Mouse (Mus musculus) heart, adult 2 months (tissue): ENCODE results near the gene Hacd3. TPM values are rescaled to one million over a fixed set of nuclear protein-coding genes. Genes with fewer than 3 reads are reported as not detected.

Experiments used
- DNase-seq, 2 experiments: peaks; one replicate each; pipeline ENCODE4 v3.0.0; 2021
- H3K27ac ChIP-seq: fragments of 200-600 bp; 2 replicates; pipeline ENCODE4 v1.8.1; 2022
- H3K27me3 ChIP-seq: fragments of 200-500 bp; 2 replicates; pipeline ENCODE4 v1.6.1; 2012; ENCODE audit warnings: mild to moderate bottlenecking, low read length, inconsistent platforms, mixed read lengths; ENCODE audit not compliant: control insufficient read depth, insufficient read depth
- H3K36me3 ChIP-seq: fragments of 200-500 bp; 2 replicates; pipeline ENCODE4 v1.6.1; 2012; ENCODE audit warnings: low read length, inconsistent platforms; ENCODE audit not compliant: control insufficient read depth, insufficient read depth
- H3K4me1 ChIP-seq: fragments of 200-500 bp; 2 replicates; pipeline ENCODE4 v1.6.1; 2011; ENCODE audit warnings: low read length; ENCODE audit not compliant: control insufficient read depth, insufficient read depth
- H3K4me3 ChIP-seq: fragments of 200-600 bp; 2 replicates; pipeline ENCODE4 v1.8.1; 2022
- H3K79me2 ChIP-seq: fragments of 200-500 bp; replicated peaks from 2 replicates; pipeline ENCODE4 v1.6.1; 2012; ENCODE audit warnings: mild to moderate bottlenecking, inconsistent platforms, low read length, moderate library complexity, mixed read lengths; ENCODE audit not compliant: control insufficient read depth, insufficient read depth
- H3K9ac ChIP-seq: fragments of 200-500 bp; 2 replicates; pipeline ENCODE4 v1.6.1; 2012; ENCODE audit warnings: low read depth, mild to moderate bottlenecking, control low read depth, inconsistent platforms, low read length, mixed read lengths
- CTCF ChIP-seq: fragments of 200-600 bp; IDR thresholded peaks from 2 replicates; pipeline ENCODE4 v1.8.1; 2022; ENCODE audit warnings: antibody characterized with exemption, mild to moderate bottlenecking, moderate library complexity
- EP300 ChIP-seq: fragments of 200-500 bp; IDR thresholded peaks from 2 replicates; pipeline ENCODE4 v1.6.1; 2011; ENCODE audit warnings: low read depth, low read length, control low read depth; ENCODE audit not compliant: insufficient read depth
- POLR2A ChIP-seq: fragments of 200-500 bp; IDR thresholded peaks from 2 replicates; pipeline ENCODE4 v1.6.1; 2011; ENCODE audit warnings: mild to moderate bottlenecking, low read depth, low read length, control low read depth; ENCODE audit not compliant: insufficient read depth
- WGBS: fragments of 180-500 bp; shearing (Covaris S2); methylation state at CpG from one replicate; pipeline ENCODE4 v1.1.7; 2018; 5-methylcytosine and 5-hydroxymethylcytosine counted together
- intact Hi-C: fragments of 180-260 bp; cut with DNase I; formaldehyde crosslinking; loops from one replicate; pipeline ENCODE4 v1.15.1; 2025
- long read RNA-seq: library from polyadenylated mRNA; stranded (forward); transcript quantifications from one replicate; pipeline ENCODE4 v2.0.0, GENCODE M21; 2021
- polyA plus RNA-seq: library from polyadenylated mRNA; depleted of rRNA; stranded (reverse); fragments of >200 nt; gene quantifications from 2 replicates; pipeline ENCODE4 v1.2.3, GENCODE M21; 2012; rRNA removed
- total RNA-seq, 2 experiments: library from RNA; stranded (reverse); gene quantifications; 2 replicates each; pipeline ENCODE4 v1.2.3; 2021

Gene Hacd3
- total RNA-seq, result 10 to 100 TPM; 17.6 to 18.9 TPM
- 11.2 and 18.2 TPM in 2 replicates for polyA plus RNA-seq
- long read RNA-seq, transcript Hacd3-201 (11 exons, 2,709 nt), result major isoform, 21 of 21 reads
- long read RNA-seq, partial matches to known transcripts, result 0 of 21 reads
- long read RNA-seq, other reads (novel, unspliced or antisense), result 0 of 21 reads

- Histone ChIP-seq H3K9ac (peak within 1 kb of the TSS; percentile 93), H3K4me3 (peak within 1 kb of the TSS; percentile 99), H3K79me2 (peaks cover 4% of the 10 kb centered on the region; the same call in 1 of the 2 replicates), H3K4me1 (peaks cover 7% of the 10 kb centered on the region), H3K27me3 (no peaks in the 10 kb centered on the region), H3K36me3 (no peaks in the 10 kb centered on the region), H3K27ac (peak within 1 kb of the TSS; percentile 90)
- peak; percentile 90 to 93 for DNase-seq
- no peak for TF ChIP-seq CTCF
- TF ChIP-seq POLR2A, result peak; percentile 92
- TF ChIP-seq EP300, result 0 out of 2 replicates have a peak, but pooled peaks have one; percentile 38
- intact Hi-C loops, result loop anchor here (10.0 kb wide), 1 partner anchor 216 kb away; no protein-coding TSS in a partner anchor
- WGBS, result under 1% methylated on average over 81 of the region's 81 CpGs
Measured at GRCm38 (mm10) chr9:65020991-65021886, at the start of gene Hacd3. Gene Hacd3 (minus strand): TSS chr9:65021693.

- intact Hi-C loops, result no loop called here
- no peak overlapping the region for H3K4me3 ChIP-seq
- H3K27ac ChIP-seq, result no peak overlapping the region
- no peak for TF ChIP-seq POLR2A
- no peak for TF ChIP-seq CTCF
- no peak for TF ChIP-seq EP300
- no peaks in the 10 kb centered on the region for H3K27me3 ChIP-seq
- H3K4me1 ChIP-seq, result no peaks in the 10 kb centered on the region
- H3K79me2 ChIP-seq, result no peaks in the 10 kb centered on the region
- H3K9ac ChIP-seq, result no peak overlapping the region
- WGBS, result 89% methylated on average over 3 of the region's 3 CpGs
- no peak for DNase-seq
- no peaks in the 10 kb centered on the region; the same call in 1 of the 2 replicates for H3K36me3 ChIP-seq
Measured at GRCm38 (mm10) chr9:65070587-65070986, 49.1 kb upstream of the Hacd3 start.

GRCm38 (mm10) chr9:65064251-65064650 is 42.8 kb upstream of the Hacd3 start:
- no peak overlapping the region for H3K9ac ChIP-seq
- no peak for DNase-seq
- no peak overlapping the region for H3K4me3 ChIP-seq
- H3K27ac ChIP-seq, result no peak overlapping the region
- H3K79me2 ChIP-seq, result no peaks in the 10 kb centered on the region
- TF ChIP-seq POLR2A (no peak), EP300 (no peak), CTCF (no peak)
- no peaks in the 10 kb centered on the region for H3K27me3 ChIP-seq
- intact Hi-C loops, result no loop called here
- H3K4me1 ChIP-seq, result no peaks in the 10 kb centered on the region
- 91% methylated on average over 7 of the region's 7 CpGs for WGBS
- H3K36me3 ChIP-seq, result no peaks in the 10 kb centered on the region; the same call in 1 of the 2 replicates

- intact Hi-C loops, result no loop called here
- TF ChIP-seq CTCF (no peak), POLR2A (no peak)
- no peaks in the 10 kb centered on the region for H3K4me1 ChIP-seq
- WGBS, result 97% methylated on average over 3 of the region's 3 CpGs
- DNase-seq, result no peak
- no peak overlapping the region for H3K4me3 ChIP-seq
- peaks cover 7% of the 10 kb centered on the region for H3K36me3 ChIP-seq
- H3K9ac ChIP-seq, result no peak overlapping the region
- no peaks in the 10 kb centered on the region for H3K79me2 ChIP-seq
- no peaks in the 10 kb centered on the region for H3K27me3 ChIP-seq
- H3K27ac ChIP-seq, result no peak overlapping the region
Measured at GRCm38 (mm10) chr9:65050981-65051380, 29.5 kb upstream of the Hacd3 start.

GRCm38 (mm10) chr9:65049422-65049821 is 27.9 kb upstream of the Hacd3 start:
- WGBS, result 90% methylated on average over 5 of the region's 5 CpGs
- H3K27ac ChIP-seq, result no peak overlapping the region
- no peak overlapping the region for H3K4me3 ChIP-seq
- intact Hi-C loops, result no loop called here
- no peak for TF ChIP-seq CTCF
- no peak for TF ChIP-seq EP300
- TF ChIP-seq POLR2A, result no peak
- H3K4me1 ChIP-seq, result no peaks in the 10 kb centered on the region
- H3K36me3 ChIP-seq, result peaks cover 9% of the 10 kb centered on the region
- H3K27me3 ChIP-seq, result no peaks in the 10 kb centered on the region
- H3K79me2 ChIP-seq, result no peaks in the 10 kb centered on the region
- DNase-seq, result no peak
- H3K9ac ChIP-seq, result no peak overlapping the region

- 57% methylated on average over 1 of the region's 1 CpGs for WGBS
- TF ChIP-seq CTCF, result no peak
- TF ChIP-seq POLR2A, result no peak
- TF ChIP-seq EP300, result no peak
- peaks cover 17% of the 10 kb centered on the region for H3K36me3 ChIP-seq
- no peaks in the 10 kb centered on the region for H3K79me2 ChIP-seq
- no peak for DNase-seq
- no peak overlapping the region for H3K27ac ChIP-seq
- no peaks in the 10 kb centered on the region for H3K4me1 ChIP-seq
- intact Hi-C loops, result no loop called here
- no peak overlapping the region for H3K4me3 ChIP-seq
- H3K9ac ChIP-seq, result no peak overlapping the region
- H3K27me3 ChIP-seq, result no peaks in the 10 kb centered on the region
Measured at GRCm38 (mm10) chr9:65046993-65047392, 25.5 kb upstream of the Hacd3 start.
